ENCODE assay signal across 10 mouse cellular contexts in the genomic region with DNA sequence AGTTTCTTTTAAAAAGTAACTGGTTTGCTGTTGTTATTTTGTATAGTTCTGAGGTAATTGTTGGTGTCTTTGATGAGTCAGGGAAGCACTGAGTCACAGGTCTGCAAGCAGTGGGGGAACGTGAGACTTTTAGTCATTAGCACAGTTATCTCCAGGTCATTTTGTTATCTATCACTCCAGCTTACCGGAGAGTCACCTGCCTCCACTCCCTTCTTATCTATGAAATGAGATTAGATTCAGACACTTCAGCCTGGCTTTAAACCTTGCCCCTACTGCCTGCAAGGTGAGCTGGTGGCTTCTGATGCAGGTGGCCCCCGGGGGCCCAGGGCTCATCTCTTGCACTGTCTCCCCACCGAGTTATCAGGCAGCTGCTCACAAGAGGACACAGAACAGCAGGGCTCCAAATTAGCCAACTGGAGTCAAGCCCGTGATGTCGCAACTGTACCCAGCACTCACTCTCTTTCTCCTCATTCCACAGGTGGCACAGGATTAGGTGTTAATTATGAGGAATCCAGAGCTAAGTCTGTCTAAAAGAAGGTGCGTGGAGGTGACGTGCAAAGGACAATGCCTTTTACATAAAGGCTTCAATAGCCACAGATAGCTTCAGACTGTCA.
A peak's percentile ranks its signal among the peaks of the same experiment; 100 is the strongest.
DNase-seq lines count a peak whose midpoint lies in the region.
"Had no signal": no experiment of that assay in that cellular context is flagged by ENCODE, and none has a peak within 500 bp of the region (broad histone marks: within the 10 kb centered on the region; RNA-seq: fewer than 3 reads in every experiment).

No protein-coding gene starts in this region.

- intact Hi-C loops in heart, postnatal 10 days (cut with DNase I): no loop called here

- peak; percentile 37 for DNase-seq in adrenal gland, adult 2 months
- DNase-seq in adrenal gland, adult 18-20 months (ENCODE audit: low spot score in 2 of 2): no peak
- peak; percentile 17 for DNase-seq in 3T3-L1 (ENCODE audit: low read depth, low spot score)
- DNase-seq in heart, postnatal 10 days: peak; percentile 44 to 48
- peak; percentile 27 for DNase-seq in lung, postnatal 10 days
- DNase-seq in urinary bladder, postnatal 10 days (ENCODE audit: low spot score): no peak
- DNase-seq in thymus, postnatal 4 days: no peak
- DNase-seq in testis, postnatal 10 days (ENCODE audit: low spot score): no peak
- DNase-seq: cerebellum, postnatal 14 days; layer of hippocampus, adult 9-11 months had no signal

Comparison
In these comparisons a context has a peak if more than half of its experiments do, and no peak if none do; other contexts are left out.
1. DNase-seq: peak in adrenal gland, adult 2 months (single experiment), 3T3-L1 (single experiment), heart, postnatal 10 days (2 of 2) and lung, postnatal 10 days (single experiment); none in adrenal gland, adult 18-20 months (0 of 2), urinary bladder, postnatal 10 days (single experiment), thymus, postnatal 4 days (single experiment) and testis, postnatal 10 days (single experiment).